Mouse (Mus musculus) cerebellum, adult (tissue): ENCODE measurements around the gene Zfp385a.
A peak's percentile ranks its signal among the peaks of the same experiment; 100 is the strongest.
"Not testable (repeated sequence)": the region's sequence is repeated elsewhere in the genome, so short reads cannot be mapped to it uniquely, and the experiment has no call there.

Experiments used
- ATAC-seq: cut with Nextera tagmentation; 2 replicates; pipeline ENCODE4 v1.9.2; 2017; ENCODE audit warnings: mild to moderate bottlenecking, moderate library complexity, mixed read lengths; ENCODE audit not compliant: insufficient number of reproducible peaks, low FRiP score, low TSS enrichment

Zfp385a gene

DNA sequence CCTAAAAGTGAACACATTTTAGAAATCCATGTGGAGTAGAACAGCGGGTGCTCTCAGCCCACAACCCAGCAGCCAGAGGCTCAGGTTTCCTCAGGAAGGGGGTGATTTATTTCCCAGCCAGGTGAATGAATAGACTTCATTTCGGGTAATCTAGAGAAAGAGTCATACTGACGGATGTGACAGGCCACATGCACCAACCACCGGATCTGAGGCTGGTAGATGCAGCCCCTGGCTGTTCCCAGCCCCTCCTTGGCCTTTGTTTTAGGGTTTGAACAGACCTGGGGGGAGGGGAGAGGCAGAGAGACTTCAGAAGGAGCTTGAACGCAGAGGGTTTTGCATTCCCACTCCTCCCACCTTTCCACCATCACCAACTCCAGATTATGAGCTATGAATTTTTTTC, 44.0 kb downstream of the Zfp385a start:
- ATAC-seq, result no peak

DNA sequence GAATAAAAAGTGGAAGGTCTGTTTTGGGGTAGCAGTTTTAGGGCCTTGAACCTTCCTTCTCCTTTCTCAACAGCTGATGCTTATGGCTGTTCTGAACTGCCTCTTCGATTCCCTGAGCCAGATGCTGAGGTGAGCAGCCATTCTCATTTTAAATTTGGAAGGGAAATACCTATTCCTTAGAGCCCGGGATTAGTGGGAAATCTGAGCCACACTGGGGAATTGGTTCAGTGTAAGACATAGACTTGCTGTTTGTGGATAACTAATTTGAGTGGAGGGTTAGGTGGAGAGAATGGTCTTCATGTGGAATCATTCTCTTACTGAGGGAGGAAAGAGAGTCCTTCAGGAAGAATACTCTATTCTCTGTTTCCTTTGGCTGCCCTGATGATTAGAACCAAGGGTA, 45.2 kb downstream of the Zfp385a start:
- no peak for ATAC-seq

DNA sequence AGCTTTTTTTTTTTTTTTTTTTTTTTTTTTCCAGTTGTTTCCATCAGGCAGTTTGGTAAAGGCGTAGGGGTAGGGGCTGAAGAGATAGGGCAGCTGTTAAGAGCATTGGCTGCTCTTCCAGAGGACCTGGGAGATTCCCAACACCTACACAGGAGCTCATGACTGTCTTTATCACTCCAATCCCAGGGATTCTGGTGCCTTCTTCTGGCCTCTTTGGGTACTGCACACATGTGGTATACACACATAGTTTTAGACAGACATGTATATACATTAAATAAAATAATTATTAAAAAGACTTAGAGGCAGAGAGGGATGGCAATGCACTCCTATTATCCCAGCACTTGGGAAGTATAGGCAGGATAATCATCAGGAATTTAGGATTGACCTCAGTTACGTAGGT, 46.5 kb downstream of the Zfp385a start:
- no peak for ATAC-seq

DNA sequence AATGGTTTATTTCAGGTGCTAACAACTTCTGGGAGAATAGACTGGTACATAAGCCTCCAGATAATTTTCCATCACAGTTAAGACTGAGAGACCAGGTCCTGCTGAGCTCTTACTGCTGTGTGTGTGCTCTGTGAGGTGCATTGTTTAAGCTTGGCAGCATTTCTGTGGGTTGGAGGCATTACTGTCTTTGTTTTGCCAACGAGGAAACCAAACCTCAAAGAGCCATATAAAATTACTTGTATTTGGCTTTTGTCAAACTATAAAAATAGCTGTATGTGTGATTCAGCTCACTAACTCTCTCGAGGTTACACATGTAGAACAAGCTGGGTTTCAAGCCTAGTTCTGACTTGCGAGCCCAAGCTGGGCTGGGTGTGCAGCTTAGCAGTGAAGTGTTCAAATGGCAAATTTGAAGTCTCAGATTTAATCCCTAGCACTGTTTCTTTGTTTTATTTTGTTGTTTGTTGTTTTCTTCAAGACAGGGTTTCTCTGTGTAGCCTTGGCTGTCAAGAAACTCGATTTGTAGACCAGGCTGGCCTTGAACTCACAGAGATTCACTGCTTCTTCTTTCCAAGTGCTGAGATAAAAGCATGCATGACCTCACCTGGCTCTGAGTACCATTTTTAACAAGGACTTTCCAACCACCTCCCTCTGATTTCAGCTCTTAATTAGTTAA, 47.1 kb downstream of the Zfp385a start:
- no peak for ATAC-seq

DNA sequence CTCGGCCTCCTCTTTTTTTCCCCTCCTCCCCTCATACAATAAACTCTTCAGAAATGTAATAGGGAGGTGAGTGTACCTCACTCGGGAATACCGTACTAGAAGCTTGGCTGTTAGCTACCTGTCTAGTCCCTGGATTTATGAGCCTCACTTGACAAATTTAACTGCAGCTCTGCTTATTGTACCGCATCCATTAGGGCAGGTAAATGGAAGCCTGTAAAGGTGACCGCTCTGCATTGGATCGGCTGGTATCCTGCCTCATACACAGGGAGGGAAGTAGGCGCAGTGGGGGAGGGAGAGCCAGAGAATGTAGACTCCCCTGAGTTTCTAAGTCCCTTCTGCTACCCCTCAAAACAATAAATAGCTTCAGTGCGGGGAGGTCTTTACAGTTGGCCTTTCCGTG, 49.0 kb downstream of the Zfp385a start:
- no peak for ATAC-seq

DNA sequence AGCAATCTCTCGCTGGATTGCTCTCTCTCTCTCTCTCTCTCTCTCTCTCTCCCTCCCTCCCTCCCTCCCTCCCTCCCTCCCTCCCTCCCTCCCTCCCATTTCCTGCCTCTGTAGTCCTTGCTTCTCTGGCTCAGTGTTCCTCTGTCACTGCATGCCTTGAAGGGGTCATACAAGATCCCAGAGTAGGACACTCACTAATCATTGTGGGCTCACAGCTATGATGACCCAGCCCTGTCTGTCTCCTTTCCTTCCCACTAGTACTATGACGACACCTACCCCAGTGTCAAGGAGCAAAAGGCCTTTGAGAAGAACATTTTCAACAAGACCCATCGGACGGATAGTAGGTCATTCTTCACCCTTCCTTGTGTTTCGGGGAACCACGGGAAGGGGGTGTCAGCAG, 49.5 kb downstream of the Zfp385a start:
- no peak for ATAC-seq

DNA sequence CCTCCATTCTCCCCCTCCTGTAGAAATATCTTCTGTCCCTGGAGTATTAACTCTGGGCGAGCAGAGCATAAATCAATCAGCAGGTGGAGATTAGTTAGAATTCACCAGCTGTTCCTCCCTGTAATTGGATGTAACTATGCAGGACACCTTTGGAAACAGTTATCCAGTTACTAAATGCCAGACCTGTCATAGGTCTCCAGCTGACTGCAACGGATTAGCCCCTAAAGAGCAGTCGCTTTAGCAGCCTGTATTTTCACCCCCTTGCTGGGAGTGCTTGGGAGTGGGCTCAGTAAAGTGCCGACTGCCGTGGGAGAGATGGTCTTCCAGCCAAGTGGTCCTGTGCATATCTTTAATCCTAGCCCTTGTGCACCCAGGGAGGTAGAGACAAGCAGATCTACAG, 50.3 kb downstream of the Zfp385a start:
- no peak for ATAC-seq

DNA sequence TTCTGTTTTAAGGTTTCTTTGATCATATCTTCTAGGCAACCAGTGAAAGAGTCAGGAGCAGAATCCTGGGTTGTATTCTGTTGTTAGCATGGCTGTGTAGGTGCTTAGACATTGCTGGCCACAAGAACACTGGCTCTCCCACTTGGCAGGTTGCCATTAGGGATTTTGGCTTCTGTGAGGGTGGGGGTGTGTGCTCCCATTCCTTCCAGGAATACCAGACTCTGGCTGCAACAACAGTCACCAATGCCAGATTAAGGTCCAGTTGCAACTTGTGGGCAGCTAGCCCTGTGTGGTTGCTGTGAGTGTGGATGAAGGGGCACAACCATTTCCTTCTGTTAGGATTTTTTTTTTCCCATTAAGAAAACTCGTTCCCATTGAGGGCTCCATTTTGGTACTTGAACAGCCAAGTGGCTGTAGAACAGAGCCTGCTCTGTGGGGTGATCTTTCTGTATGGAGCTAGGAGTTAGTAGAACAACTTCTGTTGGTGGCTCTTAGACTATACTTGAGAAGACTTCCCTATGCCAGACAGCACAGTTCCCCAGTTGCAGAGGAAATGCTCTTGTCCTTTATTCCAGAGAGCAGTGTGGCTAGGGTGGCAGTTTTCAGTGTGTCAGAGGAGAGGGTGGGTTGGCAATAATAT, 54.0 kb downstream of the Zfp385a start:
- no peak for ATAC-seq

DNA sequence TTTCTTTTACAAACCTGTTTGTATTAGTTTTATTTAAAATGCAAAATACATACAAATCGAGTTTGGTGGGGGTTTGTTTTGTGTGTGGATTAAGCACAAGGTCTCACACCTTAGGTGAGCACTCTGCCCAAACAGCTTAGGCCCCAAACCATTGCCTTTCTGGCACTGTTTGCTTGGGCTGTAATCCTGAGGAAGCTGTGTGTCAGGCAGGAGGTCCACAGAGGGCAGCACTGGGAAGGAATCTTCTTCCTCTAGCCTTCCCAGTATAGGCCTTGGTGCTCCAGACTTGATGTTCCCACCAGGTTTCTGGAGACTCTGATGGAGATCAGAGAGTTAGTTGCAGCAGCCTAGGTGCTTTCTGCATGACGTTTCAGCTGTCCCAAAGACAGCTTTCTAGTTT, 55.2 kb downstream of the Zfp385a start:
- ATAC-seq, result no peak

DNA sequence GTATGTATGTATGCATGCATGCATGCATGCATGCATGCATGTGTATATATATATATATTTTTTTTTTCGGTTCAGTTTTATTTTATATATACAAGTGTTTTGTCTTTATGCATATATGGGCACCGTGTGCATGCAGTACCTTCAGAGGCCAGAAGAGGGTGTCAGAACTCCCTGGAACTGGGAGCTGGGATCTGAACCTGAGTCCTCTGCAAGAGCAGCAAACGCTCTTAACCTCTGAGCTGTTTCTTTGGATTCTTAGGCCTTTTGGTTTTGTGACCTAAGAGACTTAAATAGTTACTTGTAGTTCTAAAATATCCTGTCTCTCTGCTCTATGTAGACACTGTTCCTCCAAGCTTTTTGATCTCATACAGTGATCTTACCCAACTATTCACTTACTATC, 55.8 kb downstream of the Zfp385a start:
- no peak for ATAC-seq

DNA sequence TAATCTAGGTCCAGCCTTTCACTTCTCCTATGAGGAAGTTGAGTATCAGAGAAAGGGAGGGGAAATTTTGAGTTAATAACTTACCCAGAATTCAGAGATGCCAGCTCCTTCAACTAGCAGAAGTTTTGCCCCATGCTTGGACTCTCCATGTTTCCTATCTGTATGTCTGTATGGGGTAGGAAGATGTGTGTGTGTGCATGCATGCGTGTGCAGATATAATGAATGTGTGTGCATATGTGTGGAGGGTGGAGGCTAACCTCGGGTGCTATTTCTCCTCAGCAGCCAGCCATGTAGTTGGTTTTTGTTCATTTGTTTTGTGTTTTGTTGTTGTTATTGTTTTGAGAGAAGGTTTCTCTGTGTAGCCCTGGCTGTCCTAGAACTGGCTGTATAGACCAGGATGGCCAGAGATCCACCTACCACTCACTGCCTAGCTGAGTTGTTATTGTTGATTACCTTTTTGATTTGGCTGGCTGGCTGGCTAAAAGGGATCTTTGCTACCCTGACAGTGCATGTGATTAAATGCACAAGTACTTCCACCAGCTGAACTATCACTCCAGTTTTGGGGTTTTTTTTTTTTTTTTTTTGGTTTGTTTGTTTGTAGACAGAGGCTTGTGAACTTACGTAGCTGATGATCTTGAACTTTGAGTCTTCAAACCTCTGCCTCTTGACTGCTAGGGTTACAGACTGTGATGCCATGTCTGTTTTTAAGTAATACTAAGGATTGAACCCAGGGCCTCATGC, 58.3 kb downstream of the Zfp385a start:
- ATAC-seq, result no peak

DNA sequence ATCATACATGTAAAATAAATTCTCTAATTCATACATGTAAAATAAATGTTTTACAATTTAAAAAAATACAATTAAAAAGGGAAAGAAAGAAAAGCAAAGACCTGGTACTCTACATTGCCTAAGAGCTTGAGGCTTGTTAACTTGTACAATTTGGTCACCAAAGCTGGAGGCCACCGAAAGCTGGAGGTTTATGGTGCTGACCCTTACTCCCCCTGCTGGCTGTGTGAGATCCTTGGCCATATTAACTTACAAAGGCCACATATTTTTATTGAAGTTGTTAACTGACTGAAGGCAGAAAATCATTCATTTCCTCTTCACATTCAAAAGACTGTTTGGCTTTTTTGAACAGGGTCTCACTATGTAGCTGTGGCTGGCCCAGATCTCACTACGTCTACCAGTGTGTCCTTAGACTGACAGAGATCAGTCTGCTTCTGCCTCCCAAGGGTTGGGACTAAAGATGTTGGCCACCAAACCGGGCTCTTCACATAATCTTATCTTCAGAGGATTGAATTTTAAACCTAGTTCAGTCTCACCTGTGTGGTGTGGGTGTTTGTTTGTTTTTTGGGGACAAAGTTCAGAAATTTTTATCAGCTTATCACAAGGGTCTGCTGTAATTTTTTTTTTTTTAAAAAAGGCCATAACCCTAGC, 59.0 kb downstream of the Zfp385a start:
- no peak for ATAC-seq

DNA sequence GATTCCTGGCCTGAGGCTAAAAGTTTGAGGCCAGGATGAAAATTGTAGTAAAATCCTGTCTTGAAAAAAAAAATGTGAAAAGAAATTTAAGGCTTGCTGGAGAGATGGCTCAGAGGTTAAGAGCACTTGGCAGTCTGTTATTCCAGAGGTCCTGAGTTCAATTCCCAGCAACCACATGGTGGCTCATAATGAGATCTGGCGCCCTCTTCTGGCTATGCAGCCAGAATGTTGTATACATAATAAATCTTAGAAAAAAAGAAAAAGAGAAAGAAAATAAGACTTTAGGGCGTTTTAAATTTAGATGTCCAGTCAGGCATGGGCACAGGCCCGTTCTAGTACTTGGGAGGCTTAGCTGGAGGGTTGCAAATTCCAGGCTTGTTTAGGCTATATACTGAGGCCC, 60.1 kb downstream of the Zfp385a start:
- no peak for ATAC-seq

DNA sequence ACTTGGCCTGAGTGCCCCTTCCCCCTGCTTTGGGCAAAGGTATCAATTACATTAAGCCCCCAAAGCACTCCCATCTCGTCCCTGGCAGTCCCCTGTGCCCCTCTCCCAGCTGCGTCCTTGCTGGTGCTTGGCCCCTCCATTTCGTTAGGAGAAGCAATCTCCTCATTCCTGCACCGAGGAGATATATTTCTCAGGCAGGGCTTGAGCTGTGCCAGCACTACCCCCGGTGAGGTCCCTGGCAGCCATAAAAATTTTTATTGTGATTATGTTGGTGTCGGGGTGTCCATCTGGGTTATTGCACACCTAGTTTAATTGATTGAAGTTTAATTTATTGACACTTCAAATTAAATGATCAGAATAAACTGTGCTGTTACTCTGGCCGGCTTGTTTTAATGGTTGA, 61.9 kb downstream of the Zfp385a start:
- no peak for ATAC-seq

DNA sequence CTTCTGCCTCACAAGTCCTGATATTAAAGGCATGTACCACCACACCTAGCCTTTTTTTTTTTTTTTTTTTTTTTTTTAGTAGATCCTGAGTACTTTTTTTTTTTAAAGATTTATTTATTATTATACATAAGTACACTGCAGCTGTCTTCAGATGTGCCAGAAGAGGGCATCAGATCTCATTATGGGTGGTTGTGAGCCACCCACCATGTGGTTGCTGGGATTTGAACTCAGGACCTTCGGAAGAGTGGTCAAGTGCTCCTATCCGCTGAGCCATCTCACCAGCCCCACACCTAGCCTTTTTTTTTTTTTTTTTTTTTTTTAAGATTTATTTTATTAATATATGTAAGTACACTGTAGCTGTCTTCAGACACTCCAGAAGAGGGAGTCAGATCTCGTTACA, 64.0 kb downstream of the Zfp385a start:
- ATAC-seq, result not testable (repeated sequence)

DNA sequence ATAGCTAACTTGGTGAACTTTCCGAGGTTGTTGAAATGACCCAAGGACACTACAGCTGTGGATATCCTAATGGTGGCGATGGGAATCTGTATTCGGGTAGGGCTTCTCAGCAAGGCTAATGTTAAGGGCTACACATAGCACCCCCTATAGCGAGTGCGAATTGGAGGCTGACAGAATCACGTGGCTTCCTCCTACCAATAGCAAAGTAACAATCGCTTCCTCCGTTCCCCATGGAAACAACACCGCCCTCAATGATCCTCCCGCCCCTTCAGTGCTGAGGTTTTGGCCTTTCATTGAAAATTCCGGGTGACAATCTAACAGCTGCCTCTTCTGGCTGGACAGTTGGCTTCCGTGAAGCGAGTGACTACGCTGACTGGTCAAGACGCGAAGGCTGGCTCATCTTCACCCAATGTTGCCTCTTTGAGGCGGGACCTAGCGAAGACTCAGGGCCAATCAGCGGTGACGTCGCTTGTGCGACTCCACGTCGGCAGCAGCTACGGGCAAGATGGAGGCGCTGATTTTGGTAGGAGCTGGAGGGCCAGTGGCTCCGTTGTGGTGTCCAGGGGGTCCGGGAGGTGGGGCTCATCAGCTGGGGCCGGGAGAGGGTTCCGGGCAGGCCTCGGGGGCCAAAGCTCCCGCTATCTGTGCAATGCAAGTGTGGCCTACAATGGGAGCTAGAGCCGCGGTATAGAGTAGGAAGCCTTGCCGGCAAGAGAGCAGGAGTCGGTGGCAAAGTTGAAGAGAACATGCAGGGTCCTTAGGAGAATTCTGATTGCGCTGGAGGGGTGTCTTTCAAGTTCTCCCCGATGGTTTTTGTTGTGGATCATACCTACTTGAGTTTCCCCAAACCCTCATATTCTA, 67.2 kb downstream of the Zfp385a start, which contains the start of gene Copz1:
Copz1 (plus strand) TSS at position 296 of the 861 bp plus-strand sequence.
- ATAC-seq, result peak; percentile 100

DNA sequence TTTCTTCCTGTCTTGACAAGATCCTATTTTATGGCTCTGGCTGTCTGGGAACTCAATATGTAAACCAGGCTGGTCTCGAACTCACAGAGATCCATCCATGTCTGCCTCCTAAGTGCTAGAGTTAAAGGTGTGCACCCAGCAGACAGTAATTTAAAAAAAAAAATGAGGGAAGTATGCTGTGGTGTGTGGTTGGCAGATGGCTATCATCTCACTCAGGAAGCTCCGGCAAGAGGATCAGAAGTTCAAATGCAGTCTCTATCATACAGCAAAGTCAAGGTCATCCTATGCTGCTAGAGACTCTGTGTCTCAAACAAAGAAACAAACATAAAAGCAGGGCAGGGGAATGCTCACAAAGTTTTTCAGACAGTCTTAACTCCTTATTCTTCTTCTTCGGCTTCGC, 71.0 kb downstream of the Zfp385a start:
- no peak for ATAC-seq

DNA sequence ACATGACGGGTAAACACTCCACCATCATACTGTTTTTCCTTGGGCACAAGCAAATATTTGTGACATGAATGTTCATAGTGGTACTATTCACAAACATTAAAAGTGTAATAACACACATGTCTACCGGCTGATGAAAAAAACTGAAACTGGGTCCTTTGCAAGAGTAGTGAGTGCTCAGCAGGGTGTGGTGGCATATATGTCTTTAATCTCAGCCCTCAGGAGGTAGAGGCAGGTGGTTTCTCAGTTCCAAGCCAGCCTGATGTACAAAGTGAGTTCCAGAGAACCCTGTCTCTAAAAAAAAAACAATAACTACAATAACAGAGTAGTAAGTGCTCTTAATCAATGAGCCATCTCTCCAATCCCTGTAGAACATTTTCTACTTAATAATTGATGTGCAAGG, 75.1 kb downstream of the Zfp385a start:
- no peak for ATAC-seq
